Mouse (Mus musculus): ENCODE measurements at regions not wholly inside any gene's neighbourhood (a gene's known extent, or its start where the extent isn't known, plus 50 kb on each side); places are given as distances from the start of the nearest gene placed in this dataset.

- no peak overlapping the region for H3K27ac ChIP-seq
- H3K9ac ChIP-seq = no peak overlapping the region
- no peak overlapping the region for H3K4me3 ChIP-seq
- no peaks in the 10 kb centered on the region for H3K9me3 ChIP-seq
- H3K27me3 ChIP-seq (replicated peaks) = no peaks in the 10 kb centered on the region
- H3K4me1 ChIP-seq = 0 out of 2 replicates have a peak, but pooled peaks cover 2% of the 10 kb centered on the region
- no peaks in the 10 kb centered on the region for H3K36me3 ChIP-seq
- no peak for ATAC-seq (ENCODE audit: low FRiP score, low read depth)
- 90% methylated on average over 7 of the region's 7 CpGs for WGBS
- H3K4me2 ChIP-seq (replicated peaks) = no peak overlapping the region
These were observed 51.6 kb upstream of the Lpp start for GRCm38 (mm10) chr16:24341736-24342135.

GRCm38 (mm10) chr16:24340646-24341045, 52.7 kb upstream of the Lpp start:
- no peaks in the 10 kb centered on the region for H3K27me3 ChIP-seq (replicated peaks)
- H3K9me3 ChIP-seq = no peaks in the 10 kb centered on the region
- H3K4me3 ChIP-seq = no peak overlapping the region
- 0 out of 2 replicates have a peak, but pooled peaks cover 2% of the 10 kb centered on the region for H3K4me1 ChIP-seq
- no peak overlapping the region for H3K4me2 ChIP-seq (replicated peaks)
- no peaks in the 10 kb centered on the region for H3K36me3 ChIP-seq
- WGBS = 40% methylated on average over 7 of the region's 7 CpGs
- no peak for ATAC-seq (ENCODE audit: low FRiP score, low read depth)
- no peak overlapping the region for H3K9ac ChIP-seq
- H3K27ac ChIP-seq = no peak overlapping the region

- no peaks in the 10 kb centered on the region for H3K27me3 ChIP-seq (replicated peaks)
- H3K36me3 ChIP-seq = no peaks in the 10 kb centered on the region
- 0 out of 2 replicates have a peak, but pooled peaks cover 2% of the 10 kb centered on the region for H3K4me1 ChIP-seq
- H3K4me3 ChIP-seq = no peak overlapping the region
- no peak for ATAC-seq (ENCODE audit: low FRiP score, low read depth)
- no peak overlapping the region for H3K9ac ChIP-seq
- 62% methylated on average over 10 of the region's 10 CpGs for WGBS
- H3K27ac ChIP-seq = no peak overlapping the region
- no peak overlapping the region for H3K4me2 ChIP-seq (replicated peaks)
- no peaks in the 10 kb centered on the region for H3K9me3 ChIP-seq
These were observed 53.7 kb upstream of the Lpp start for GRCm38 (mm10) chr16:24339320-24340265.

- H3K4me2 ChIP-seq (replicated peaks) = no peak overlapping the region
- 0 out of 2 replicates have a peak, but pooled peaks cover 2% of the 10 kb centered on the region for H3K4me1 ChIP-seq
- H3K36me3 ChIP-seq = no peaks in the 10 kb centered on the region
- H3K9me3 ChIP-seq = no peaks in the 10 kb centered on the region
- no peak overlapping the region for H3K4me3 ChIP-seq
- H3K9ac ChIP-seq = no peak overlapping the region
- H3K27ac ChIP-seq = no peak overlapping the region
- ATAC-seq (ENCODE audit: low FRiP score, low read depth) = no peak
- no peaks in the 10 kb centered on the region for H3K27me3 ChIP-seq (replicated peaks)
- 90% methylated on average over 7 of the region's 7 CpGs for WGBS
These were observed 54.9 kb upstream of the Lpp start for GRCm38 (mm10) chr16:24338404-24338803.

GRCm38 (mm10) chr16:24334389-24334788, 58.9 kb upstream of the Lpp start:
- no peak overlapping the region for H3K4me3 ChIP-seq
- no peaks in the 10 kb centered on the region for H3K4me1 ChIP-seq
- no peak overlapping the region for H3K4me2 ChIP-seq (replicated peaks)
- no peaks in the 10 kb centered on the region for H3K9me3 ChIP-seq
- H3K9ac ChIP-seq = no peak overlapping the region
- no peak overlapping the region for H3K27ac ChIP-seq
- H3K36me3 ChIP-seq = no peaks in the 10 kb centered on the region
- no peaks in the 10 kb centered on the region for H3K27me3 ChIP-seq (replicated peaks)
- WGBS = 99% methylated on average over 2 of the region's 2 CpGs
- no peak for ATAC-seq (ENCODE audit: low FRiP score, low read depth)

- ATAC-seq (ENCODE audit: low FRiP score, low read depth) = no peak
- no peaks in the 10 kb centered on the region for H3K9me3 ChIP-seq
- 89% methylated on average over 13 of the region's 13 CpGs for WGBS
These were observed 61.8 kb upstream of the Lpp start for GRCm38 (mm10) chr16:24331446-24332020.

GRCm38 (mm10) chr16:24326571-24326970, 66.7 kb upstream of the Lpp start:
- ATAC-seq (ENCODE audit: low FRiP score, low read depth) = no peak
- Histone ChIP-seq H3K4me2 (replicated peaks) (no peak overlapping the region), H3K9me3 (no peaks in the 10 kb centered on the region), H3K4me1 (no peaks in the 10 kb centered on the region), H3K27ac (no peak overlapping the region), H3K4me3 (no peak overlapping the region), H3K36me3 (no peaks in the 10 kb centered on the region), H3K27me3 (replicated peaks) (no peaks in the 10 kb centered on the region), H3K9ac (no peak overlapping the region)
- 90% methylated on average over 4 of the region's 4 CpGs for WGBS

More at GRCm38 (mm10) chr16:24331446-24332020, 61.8 kb upstream of the Lpp start:
- Histone ChIP-seq H3K9ac (no peak overlapping the region), H3K4me2 (replicated peaks) (no peak overlapping the region), H3K27ac (no peak overlapping the region), H3K27me3 (replicated peaks) (no peaks in the 10 kb centered on the region), H3K4me3 (no peak overlapping the region), H3K36me3 (no peaks in the 10 kb centered on the region), H3K4me1 (no peaks in the 10 kb centered on the region)

- no peak overlapping the region for H3K27ac ChIP-seq
- H3K9ac ChIP-seq = no peak overlapping the region
- H3K36me3 ChIP-seq = no peaks in the 10 kb centered on the region
- H3K4me1 ChIP-seq = no peaks in the 10 kb centered on the region
- no peak for ATAC-seq (ENCODE audit: low FRiP score, low read depth)
- H3K4me3 ChIP-seq = no peak overlapping the region
- H3K27me3 ChIP-seq (replicated peaks) = no peaks in the 10 kb centered on the region
- no peak overlapping the region for H3K4me2 ChIP-seq (replicated peaks)
- no peaks in the 10 kb centered on the region for H3K9me3 ChIP-seq
- WGBS = 92% methylated on average over 5 of the region's 5 CpGs
These were observed 67.3 kb upstream of the Lpp start for GRCm38 (mm10) chr16:24326046-24326445.

GRCm38 (mm10) chr16:24324917-24325316, 68.4 kb upstream of the Lpp start:
- Histone ChIP-seq H3K4me1 (no peaks in the 10 kb centered on the region), H3K9me3 (no peaks in the 10 kb centered on the region), H3K27ac (no peak overlapping the region), H3K27me3 (replicated peaks) (no peaks in the 10 kb centered on the region), H3K4me3 (no peak overlapping the region), H3K9ac (no peak overlapping the region), H3K4me2 (replicated peaks) (no peak overlapping the region), H3K36me3 (no peaks in the 10 kb centered on the region)
- WGBS = 87% methylated on average over 2 of the region's 2 CpGs
- no peak for ATAC-seq (ENCODE audit: low FRiP score, low read depth)

- ATAC-seq (ENCODE audit: low FRiP score, low read depth) = no peak
- Histone ChIP-seq H3K27ac (no peak overlapping the region), H3K4me3 (no peak overlapping the region), H3K4me1 (no peaks in the 10 kb centered on the region), H3K9me3 (no peaks in the 10 kb centered on the region), H3K27me3 (replicated peaks) (no peaks in the 10 kb centered on the region), H3K9ac (no peak overlapping the region), H3K36me3 (no peaks in the 10 kb centered on the region), H3K4me2 (replicated peaks) (no peak overlapping the region)
- WGBS = 87% methylated on average over 8 of the region's 8 CpGs
These were observed 74.4 kb upstream of the Lpp start for GRCm38 (mm10) chr16:24318723-24319437.

- no peaks in the 10 kb centered on the region for H3K27me3 ChIP-seq (replicated peaks)
- H3K36me3 ChIP-seq = no peaks in the 10 kb centered on the region
- no peak overlapping the region for H3K27ac ChIP-seq
- no peak overlapping the region for H3K4me2 ChIP-seq (replicated peaks)
- no peak overlapping the region for H3K9ac ChIP-seq
- WGBS = 80% methylated on average over 7 of the region's 7 CpGs
- no peaks in the 10 kb centered on the region for H3K9me3 ChIP-seq
- H3K4me3 ChIP-seq = no peak overlapping the region
- ATAC-seq (ENCODE audit: low FRiP score, low read depth) = no peak
- H3K4me1 ChIP-seq = no peaks in the 10 kb centered on the region
These were observed 79.6 kb upstream of the Lpp start for GRCm38 (mm10) chr16:24313544-24314326.

Data from neural tube, embryonic 12.5 days (tissue).